Mouse (Mus musculus) G1E (cell line): ENCODE data around the gene Atg101. TPM values are rescaled to one million over a fixed set of nuclear protein-coding genes. Genes with fewer than 3 reads are reported as not detected.

ENCODE experiments used
- ATAC-seq: 2 replicates; pipeline ENCODE4 v1.8.0; 2016; ENCODE audit warnings: mild to moderate bottlenecking; ENCODE audit not compliant: insufficient number of reproducible peaks, poor library complexity, low FRiP score, severe bottlenecking; ENCODE audit errors: extremely low read depth
- DNase-seq: peaks from one replicate; pipeline ENCODE4 v3.0.0; 2012; ENCODE audit warnings: low spot score
- H3K27me3 ChIP-seq: 2 replicates; pipeline ENCODE4 v1.6.1; 2012; ENCODE audit warnings: mild to moderate bottlenecking, low read length, inconsistent platforms; ENCODE audit not compliant: insufficient read depth
- H3K36me3 ChIP-seq: replicated peaks from 2 replicates; pipeline ENCODE3; 2012; ENCODE audit warnings: mild to moderate bottlenecking, inconsistent platforms
- H3K4me1 ChIP-seq: 2 replicates; pipeline ENCODE4 v1.6.1; 2012; ENCODE audit warnings: low read depth, low read length, inconsistent platforms, mixed read lengths; ENCODE audit not compliant: insufficient read depth
- H3K4me3 ChIP-seq: 2 replicates; pipeline ENCODE4 v1.5.1; 2012; ENCODE audit warnings: low read depth, mild to moderate bottlenecking, inconsistent platforms, low read length, moderate library complexity, mixed read lengths
- H3K9me3 ChIP-seq: replicated peaks from 2 replicates; pipeline ENCODE4 v1.6.1; 2012; ENCODE audit warnings: inconsistent platforms
- CTCF ChIP-seq: IDR thresholded peaks from 2 replicates; pipeline ENCODE4 v1.5.1; 2012; ENCODE audit warnings: low read depth, low read length, inconsistent platforms, mixed read lengths
- GATA1 ChIP-seq: IDR thresholded peaks from 2 replicates; pipeline ENCODE4 v1.6.1; 2012; ENCODE audit warnings: borderline replicate concordance, low read length, inconsistent platforms, mixed read lengths
- GATA2 ChIP-seq: IDR thresholded peaks from 2 replicates; pipeline ENCODE4 v1.6.1; 2012; ENCODE audit warnings: low read depth, low read length, inconsistent platforms, borderline replicate concordance
- POLR2AphosphoS5 ChIP-seq: IDR thresholded peaks from 2 replicates; pipeline ENCODE4 v1.6.1; 2012; ENCODE audit warnings: low read depth, low read length, inconsistent platforms; ENCODE audit not compliant: insufficient replicate concordance
- TAL1 ChIP-seq: conservative IDR thresholded peaks from 2 replicates; pipeline ENCODE4 v1.6.1; 2012; ENCODE audit warnings: low read depth, low read length, inconsistent platforms, mixed read lengths
- polyA plus RNA-seq: library from polyadenylated mRNA; stranded (reverse); fragments of >175 nt; gene quantifications from 2 replicates; pipeline ENCODE4 v1.2.3, GENCODE M21; 2012
- total RNA-seq, 2 experiments: library from RNA; stranded (forward) in 1 of 2; stranded (reverse) in 1 of 2; fragments of 200-1000 nt in 1 of 2; fragments of >200 nt in 1 of 2; fragmentation: Nextera tagmentation in 1 of 2; gene quantifications; 2 replicates each; pipeline ENCODE4 v1.2.3; 2014 to 2017

Atg101 gene
- total and polyA plus RNA-seq, 3 experiments: 5.9 to 42.5 (median 34.6) TPM

DNA sequence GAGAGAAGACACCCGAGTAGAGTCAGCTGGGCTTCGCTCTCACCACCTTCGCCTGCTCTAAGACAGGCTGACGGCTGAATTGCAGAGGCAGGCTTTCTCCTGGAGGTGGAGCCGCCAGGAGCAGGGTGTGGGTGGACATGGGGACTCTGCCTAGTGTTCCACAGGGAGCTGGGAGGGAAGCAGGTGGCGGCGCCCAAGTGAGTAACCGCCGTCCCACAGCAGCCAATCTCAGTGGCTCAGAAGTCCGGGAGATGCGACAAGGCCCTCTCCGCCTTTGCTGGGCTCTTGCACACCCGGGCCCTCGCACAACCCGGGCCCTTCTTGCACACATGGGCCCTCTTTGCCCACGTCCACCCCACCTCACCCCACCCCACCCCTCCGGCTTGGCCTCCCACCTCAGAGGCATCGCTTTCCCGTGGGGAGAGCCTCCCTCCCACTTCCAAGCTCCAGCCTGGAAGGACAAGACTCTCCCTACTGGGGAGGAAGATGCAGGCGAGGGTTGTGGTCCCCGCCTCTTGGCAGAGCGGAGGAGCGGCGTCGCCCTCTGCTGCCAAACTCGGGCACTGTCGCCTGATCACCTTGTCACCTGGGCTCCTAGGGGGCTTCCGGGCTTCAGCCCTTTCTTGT lies 45.1 kb upstream of the Atg101 start:
- Histone ChIP-seq H3K4me1 (0 out of 2 replicates have a peak, but pooled peaks cover 3% of the 10 kb centered on the region), H3K27me3 (no peaks in the 10 kb centered on the region; the same call in 1 of the 2 replicates), H3K9me3 (peaks cover 43% of the 10 kb centered on the region), H3K4me3 (no peak overlapping the region), H3K36me3 (no peaks in the 10 kb centered on the region)
- ATAC-seq (no peak), DNase-seq (no peak)
- TF ChIP-seq GATA2 (no peak), POLR2AphosphoS5 (no peak)

DNA sequence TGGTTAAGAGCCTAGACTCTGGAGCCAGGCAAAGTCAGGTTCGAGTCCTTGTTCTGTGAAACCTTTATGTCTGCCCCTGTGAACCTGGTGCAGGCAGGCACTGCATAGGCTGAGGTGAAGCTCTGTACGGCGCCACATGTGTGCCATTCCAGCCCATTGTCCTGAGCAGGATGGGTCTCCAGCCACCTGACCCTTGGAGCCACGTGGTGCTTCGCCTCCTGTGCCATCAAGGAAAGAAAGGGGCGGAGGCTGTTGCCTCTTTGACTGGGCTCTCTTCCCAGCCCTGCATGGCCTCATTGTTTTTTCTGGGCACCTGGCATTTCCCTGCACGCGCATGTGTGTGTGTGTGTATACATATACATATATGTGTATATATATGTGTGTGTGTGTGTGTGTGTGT lies 44.3 kb upstream of the Atg101 start:
- H3K27me3 ChIP-seq: no peaks in the 10 kb centered on the region; the same call in 1 of the 2 replicates
- DNase-seq (no peak), ATAC-seq (no peak)
- H3K4me3 ChIP-seq: no peak overlapping the region
- H3K36me3 ChIP-seq: no peaks in the 10 kb centered on the region
- peaks cover 41% of the 10 kb centered on the region for H3K9me3 ChIP-seq
- H3K4me1 ChIP-seq: 0 out of 2 replicates have a peak, but pooled peaks cover 3% of the 10 kb centered on the region
- TF ChIP-seq TAL1 (no peak), CTCF (no peak), GATA1 (no peak), POLR2AphosphoS5 (no peak), GATA2 (no peak)

DNA sequence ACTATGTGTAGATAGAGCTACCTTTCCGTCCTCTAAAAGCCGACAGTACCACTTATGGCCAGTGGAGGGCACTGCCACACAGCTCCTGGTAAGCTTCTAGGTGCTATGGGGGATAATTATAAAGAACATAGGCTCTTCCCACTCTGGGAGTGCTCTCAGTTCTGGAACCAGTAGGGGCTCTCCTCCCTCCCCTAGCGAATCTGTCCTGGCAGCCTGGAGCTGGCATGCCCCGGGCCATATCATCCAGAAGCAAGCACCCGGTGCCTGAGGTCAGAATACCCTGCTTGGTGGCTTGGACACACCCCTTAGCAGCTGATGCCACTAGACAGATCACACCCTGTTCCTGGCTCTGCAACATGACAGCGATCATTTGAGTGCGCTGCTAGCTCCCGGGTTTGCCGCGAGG lies 43.3 kb upstream of the Atg101 start:
- Histone ChIP-seq H3K9me3 (peaks cover 35% of the 10 kb centered on the region), H3K4me1 (0 out of 2 replicates have a peak, but pooled peaks cover 3% of the 10 kb centered on the region), H3K36me3 (no peaks in the 10 kb centered on the region), H3K27me3 (no peaks in the 10 kb centered on the region; the same call in 1 of the 2 replicates), H3K4me3 (no peak overlapping the region)
- TF ChIP-seq CTCF (peak; percentile 32), GATA2 (no peak)
- ATAC-seq (no peak; the same call in 1 of the 2 replicates), DNase-seq (peak; percentile 22)

DNA sequence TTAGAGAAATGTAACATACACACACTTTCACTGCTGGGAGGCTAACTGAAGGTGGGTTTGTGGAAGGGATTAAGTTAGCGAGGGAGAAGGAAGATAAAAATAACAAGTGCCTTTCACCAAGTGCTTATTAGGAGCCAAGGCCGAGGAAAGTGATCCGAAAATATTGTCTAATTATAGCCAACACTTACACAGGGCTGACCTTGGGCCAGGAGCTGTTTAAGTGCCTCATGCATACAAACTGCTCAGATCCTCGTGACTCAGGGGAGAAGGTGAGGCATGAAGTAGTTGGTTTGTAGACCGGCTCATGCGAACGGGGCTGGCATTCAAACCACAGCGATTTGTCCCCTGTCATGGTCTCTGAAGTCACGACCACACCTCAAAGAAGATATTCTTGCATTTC lies 42.8 kb upstream of the Atg101 start:
- H3K9me3 ChIP-seq: peaks cover 36% of the 10 kb centered on the region
- no peaks in the 10 kb centered on the region; the same call in 1 of the 2 replicates for H3K27me3 ChIP-seq
- H3K36me3 ChIP-seq: no peaks in the 10 kb centered on the region
- H3K4me3 ChIP-seq: no peak overlapping the region
- 0 out of 2 replicates have a peak, but pooled peaks cover 3% of the 10 kb centered on the region for H3K4me1 ChIP-seq
- no peak for DNase-seq
- no peak for ATAC-seq
- TF ChIP-seq POLR2AphosphoS5 (no peak), GATA1 (no peak), CTCF (no peak), GATA2 (no peak), TAL1 (no peak)

DNA sequence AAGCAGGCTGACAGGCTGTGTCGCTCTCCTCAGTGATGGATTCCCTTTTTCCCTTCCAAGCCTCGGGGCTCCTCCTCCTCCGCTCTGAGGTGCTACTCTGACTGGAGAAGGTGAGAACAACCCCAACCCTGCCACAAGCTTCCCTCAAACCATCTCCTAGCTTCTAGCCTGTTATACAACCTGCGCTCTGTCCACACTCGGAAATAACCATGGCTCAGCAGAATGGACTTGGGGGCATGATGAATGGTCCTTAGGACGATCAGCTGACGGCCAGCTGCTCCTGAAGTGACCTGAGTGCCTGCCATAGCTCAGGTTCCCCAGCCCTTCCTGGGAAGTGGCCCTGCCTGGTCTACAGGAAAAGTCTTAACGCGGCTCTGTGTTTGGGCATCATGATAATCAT lies 42.2 kb upstream of the Atg101 start:
- DNase-seq (no peak), ATAC-seq (no peak)
- TF ChIP-seq GATA2 (no peak), TAL1 (no peak), CTCF (no peak), POLR2AphosphoS5 (no peak)
- no peak overlapping the region for H3K4me3 ChIP-seq
- H3K4me1 ChIP-seq: peaks cover 3% of the 10 kb centered on the region; the same call in 1 of the 2 replicates
- H3K36me3 ChIP-seq: no peaks in the 10 kb centered on the region
- peaks cover 38% of the 10 kb centered on the region for H3K9me3 ChIP-seq
- no peaks in the 10 kb centered on the region; the same call in 1 of the 2 replicates for H3K27me3 ChIP-seq

DNA sequence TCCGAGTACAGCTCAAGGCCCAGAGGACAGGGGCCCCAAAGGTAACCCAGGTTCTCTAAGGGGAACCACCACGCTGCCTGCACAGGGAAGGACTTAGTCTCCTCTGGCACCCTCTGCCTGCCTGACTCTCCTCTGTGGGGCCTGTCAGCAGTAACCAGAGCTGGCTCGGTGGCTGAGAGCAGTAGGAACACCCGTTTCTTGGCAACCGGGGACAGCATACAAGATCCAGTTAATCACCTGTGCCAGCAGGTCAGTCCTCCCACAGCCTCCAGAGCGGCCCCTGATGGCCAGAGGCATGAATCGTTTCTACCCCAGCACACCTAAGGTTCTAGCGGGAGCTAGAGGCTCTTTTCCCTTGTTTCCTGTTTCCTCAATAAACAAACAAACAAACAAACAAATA lies 41.4 kb upstream of the Atg101 start:
- no peak overlapping the region for H3K4me3 ChIP-seq
- DNase-seq: no peak
- no peak for ATAC-seq
- H3K27me3 ChIP-seq: no peaks in the 10 kb centered on the region; the same call in 1 of the 2 replicates
- no peak for TF ChIP-seq TAL1
- no peak for TF ChIP-seq GATA1
- no peaks in the 10 kb centered on the region for H3K36me3 ChIP-seq
- H3K9me3 ChIP-seq: peaks cover 38% of the 10 kb centered on the region
- H3K4me1 ChIP-seq: peaks cover 3% of the 10 kb centered on the region; the same call in 1 of the 2 replicates

DNA sequence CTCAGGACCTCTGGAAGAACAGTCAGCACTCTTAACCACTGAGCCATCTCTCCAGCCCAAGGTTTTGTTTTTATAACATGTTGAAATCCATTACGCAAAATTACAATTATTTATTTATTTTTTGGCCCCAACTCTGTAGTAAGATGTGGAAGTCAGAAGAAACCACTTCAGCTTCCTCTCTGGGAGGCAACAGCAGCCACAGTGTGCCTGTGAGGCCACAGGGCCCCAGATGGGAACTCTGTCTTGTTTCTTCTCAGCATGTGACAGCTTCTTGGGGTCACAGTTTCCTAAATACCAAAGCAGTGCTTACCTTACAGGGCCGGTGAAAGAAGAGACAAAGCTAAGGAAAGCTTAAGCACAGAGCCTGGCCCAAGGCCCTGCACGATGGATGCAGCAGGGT lies 40.1 kb upstream of the Atg101 start:
- no peak for ATAC-seq

More for the DNA sequence above, 40.1 kb upstream of the Atg101 start:
- peaks cover 35% of the 10 kb centered on the region for H3K9me3 ChIP-seq
- no peak for DNase-seq
- H3K36me3 ChIP-seq: no peaks in the 10 kb centered on the region
- TF ChIP-seq CTCF (no peak), GATA2 (no peak)
- H3K4me1 ChIP-seq: peaks cover 3% of the 10 kb centered on the region; the same call in 1 of the 2 replicates
- H3K4me3 ChIP-seq: no peak overlapping the region
- no peaks in the 10 kb centered on the region; the same call in 1 of the 2 replicates for H3K27me3 ChIP-seq
